Mouse (Mus musculus): ENCODE results near the gene Gm3415.

DNA sequence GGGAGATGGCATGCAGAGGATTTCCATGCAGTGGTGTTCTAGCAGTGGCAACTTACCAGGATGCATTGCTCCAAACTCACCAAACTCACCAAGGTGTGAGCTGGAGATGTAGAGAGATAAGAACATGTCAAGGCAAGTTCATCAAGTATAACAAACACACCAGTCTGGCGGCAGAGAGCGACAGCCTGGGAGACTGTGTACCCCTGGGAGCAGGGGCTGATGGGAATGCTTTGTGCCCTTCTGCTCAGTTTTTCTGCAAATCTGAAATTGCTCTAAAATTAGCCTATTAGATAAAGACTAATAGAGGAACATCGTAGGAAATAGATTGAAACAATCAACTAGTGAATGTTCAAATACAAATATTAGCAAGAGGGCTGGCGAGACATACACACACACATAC, 35.7 kb downstream of the Gm3415 start:
- TF ChIP-seq POLR2A (IDR thresholded peaks at IDR 0.05; ENCODE audit: insufficient read depth, low read length) (no peak), CTCF (IDR thresholded peaks at IDR 0.05; ENCODE audit: low read depth, low read length) (no peak), EP300 (IDR thresholded peaks at IDR 0.05; ENCODE audit: insufficient read depth, low read depth, low read length) (no peak)

Measured in ES-Bruce4 (cell line).